Mouse (Mus musculus): ENCODE measurements around the gene Pop5.

The Pop5 gene

DNA sequence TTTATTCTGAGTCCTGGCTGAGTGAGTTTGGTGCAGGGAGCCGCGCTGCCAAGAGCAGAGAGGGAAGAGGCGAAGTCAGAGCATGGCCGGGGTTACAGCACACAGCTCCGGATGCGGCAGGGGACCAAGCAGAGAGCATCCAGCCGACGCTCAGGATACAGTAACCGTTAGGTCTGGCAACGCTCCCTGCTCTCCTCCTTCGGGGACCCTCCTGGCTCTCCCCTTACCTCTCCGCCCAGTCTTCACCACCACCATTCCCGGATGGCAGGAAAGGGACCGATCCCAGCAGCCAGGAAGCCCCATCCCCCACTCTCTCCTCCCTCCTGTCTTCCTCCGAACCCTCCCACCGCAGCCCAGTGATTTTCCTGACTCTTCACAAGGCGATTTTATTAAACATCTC, 20.8 kb upstream of the Pop5 start:
- DNase-seq (ENCODE audit: low spot score), result peak; percentile 41

- no peak for DNase-seq (ENCODE audit: low spot score)
Measured at GRCm38 (mm10) chr5:115215273-115216185, 20.1 kb upstream of the Pop5 start.

DNA sequence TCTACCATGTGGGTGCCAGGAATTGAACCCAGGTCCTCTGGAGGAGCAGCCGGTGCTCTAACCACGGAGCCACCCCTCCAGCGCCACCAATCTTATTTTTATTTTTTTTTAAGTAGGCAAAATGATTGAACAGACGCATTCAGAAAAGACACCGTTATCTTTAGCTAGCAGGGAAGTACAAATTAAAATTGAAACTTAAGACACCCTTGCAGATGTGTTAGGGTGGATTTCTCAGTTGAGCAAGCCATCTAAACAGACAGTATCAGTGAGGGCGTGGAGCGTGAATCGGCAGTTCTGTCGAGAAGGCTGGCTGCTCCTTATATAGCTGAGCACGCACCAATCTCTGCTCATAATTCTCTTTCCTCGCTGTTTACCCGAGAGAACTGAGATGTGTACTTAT, 17.6 kb upstream of the Pop5 start:
- no peak for DNase-seq (ENCODE audit: low spot score)

DNA sequence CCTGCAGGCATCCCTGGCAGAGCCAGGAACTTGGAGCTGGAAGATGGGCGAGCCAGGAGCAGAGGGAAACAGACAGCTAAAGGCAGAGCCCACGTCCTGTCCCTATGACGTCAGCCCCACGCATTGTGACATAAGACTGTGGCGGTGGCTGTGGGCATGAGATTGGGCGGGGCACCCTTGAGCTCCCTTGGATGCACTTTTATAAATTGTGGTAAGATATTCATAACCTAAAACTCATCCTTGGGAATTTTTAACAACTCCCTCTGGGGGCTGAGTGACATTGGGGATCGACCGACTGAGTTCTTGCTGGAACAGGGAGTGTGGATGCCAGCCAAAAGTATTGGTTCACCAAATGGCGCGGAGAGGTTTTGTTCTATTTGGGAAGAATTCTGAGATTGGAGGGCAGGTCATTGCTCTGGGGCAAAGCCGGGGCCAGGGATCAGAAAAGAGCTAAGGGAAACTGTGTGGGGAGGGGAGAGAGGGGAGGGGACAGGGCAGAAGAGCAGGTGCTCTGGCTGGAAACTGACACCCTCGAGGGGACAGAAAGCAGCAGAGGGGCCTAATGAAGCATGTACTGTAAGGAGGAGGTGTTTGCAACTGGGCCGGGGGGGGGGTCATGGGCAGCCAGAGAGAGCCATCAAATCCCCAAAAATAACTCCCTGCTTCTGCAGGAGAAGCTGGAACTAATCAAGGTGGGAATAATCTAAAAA, 14.6 kb upstream of the Pop5 start:
- no peak for DNase-seq (ENCODE audit: low spot score)

GRCm38 (mm10) chr5:115222485-115222884, 13.2 kb upstream of the Pop5 start:
- no peak for DNase-seq (ENCODE audit: low spot score)

DNA sequence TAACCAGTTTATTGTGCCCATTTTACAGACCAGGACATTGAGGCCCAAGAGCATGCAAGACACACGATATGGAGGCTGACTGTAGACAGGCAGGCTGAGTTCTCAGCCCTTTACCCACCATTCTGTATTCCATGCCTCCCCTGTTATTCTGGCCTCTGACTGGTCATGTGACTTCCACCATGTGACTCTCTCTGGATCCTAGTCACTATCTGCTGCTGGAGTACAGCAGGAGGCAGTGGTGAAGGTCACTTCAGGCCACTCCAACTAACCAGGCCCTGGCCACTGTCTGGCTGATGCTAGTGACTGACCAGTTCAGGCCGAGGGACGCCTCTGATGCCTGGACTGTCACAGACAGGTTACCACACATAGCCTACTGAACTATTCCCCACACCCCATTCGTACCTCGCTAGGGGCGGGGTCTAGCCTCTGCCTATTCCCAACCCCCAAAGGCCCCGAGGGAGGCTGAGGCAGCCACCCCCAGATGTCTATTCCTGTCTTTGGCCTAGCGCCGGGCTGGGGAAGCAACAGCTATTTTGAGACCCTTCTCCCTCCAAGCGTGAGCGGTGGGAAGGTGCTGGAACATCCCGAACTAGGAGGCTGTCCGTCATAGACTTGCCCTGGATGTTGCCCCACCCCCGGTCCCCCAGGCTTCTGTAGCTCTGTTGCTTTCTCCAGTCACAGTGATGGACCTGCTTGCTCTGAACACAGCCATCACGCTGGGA, 4.6 kb upstream of the Pop5 start:
- DNase-seq (ENCODE audit: low spot score), result no peak

DNA sequence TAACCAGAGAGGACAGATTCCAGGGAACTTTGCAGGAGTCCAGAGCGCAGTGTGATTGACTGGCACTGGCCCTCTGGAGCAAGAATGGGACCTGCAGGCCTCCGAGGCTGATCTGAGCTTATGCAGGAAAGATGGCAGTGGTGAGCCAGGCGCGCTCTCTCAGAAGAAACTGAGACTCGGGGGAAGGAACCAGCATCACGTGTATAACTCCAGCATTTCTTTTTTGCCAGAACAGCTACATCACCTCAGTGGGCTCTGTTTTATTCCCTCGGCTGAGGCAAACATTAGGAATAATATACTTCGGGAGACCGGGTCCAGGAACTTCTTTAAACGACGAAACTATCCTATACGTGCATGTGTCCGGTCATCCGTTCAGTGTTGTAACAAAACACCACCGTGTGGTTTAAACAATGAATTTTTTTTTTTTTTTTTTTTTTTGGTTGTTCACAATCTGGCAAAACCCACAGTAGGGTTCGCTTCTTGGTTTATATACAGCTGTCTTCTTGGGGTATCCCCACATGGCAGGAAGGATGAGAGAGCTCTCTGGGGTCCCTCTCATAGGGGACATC, 4.0 kb upstream of the Pop5 start:
- no peak for DNase-seq (ENCODE audit: low spot score)

DNA sequence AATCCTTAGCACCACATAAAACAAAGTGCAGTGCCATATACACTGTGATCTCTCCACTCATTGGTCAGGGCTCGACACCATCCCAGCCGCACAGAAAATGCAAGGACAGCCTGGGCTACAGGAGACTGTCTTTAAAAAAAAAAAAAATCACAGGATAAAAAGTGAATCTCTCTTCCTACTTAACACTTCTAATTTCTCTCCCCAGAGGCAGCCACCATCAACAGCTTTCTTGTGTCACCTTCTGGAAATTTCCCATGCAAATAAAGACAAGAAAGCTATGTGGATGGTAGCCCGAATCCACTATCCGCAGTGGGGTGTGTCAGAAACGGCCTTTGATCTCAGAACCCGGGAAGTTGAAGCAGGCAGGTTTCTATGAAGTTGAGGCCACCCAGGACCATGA, 3.1 kb upstream of the Pop5 start:
- DNase-seq (ENCODE audit: low spot score), result no peak

- no peak for DNase-seq (ENCODE audit: low spot score)
Measured at GRCm38 (mm10) chr5:115233031-115233780, 2.4 kb upstream of the Pop5 start.

GRCm38 (mm10) chr5:115234519-115234918, 1.1 kb upstream of the Pop5 start:
- DNase-seq (ENCODE audit: low spot score), result peak; percentile 49

GRCm38 (mm10) chr5:115235323-115235771, 289 bp upstream of the Pop5 start:
- DNase-seq (ENCODE audit: low spot score), result peak; percentile 74

DNA sequence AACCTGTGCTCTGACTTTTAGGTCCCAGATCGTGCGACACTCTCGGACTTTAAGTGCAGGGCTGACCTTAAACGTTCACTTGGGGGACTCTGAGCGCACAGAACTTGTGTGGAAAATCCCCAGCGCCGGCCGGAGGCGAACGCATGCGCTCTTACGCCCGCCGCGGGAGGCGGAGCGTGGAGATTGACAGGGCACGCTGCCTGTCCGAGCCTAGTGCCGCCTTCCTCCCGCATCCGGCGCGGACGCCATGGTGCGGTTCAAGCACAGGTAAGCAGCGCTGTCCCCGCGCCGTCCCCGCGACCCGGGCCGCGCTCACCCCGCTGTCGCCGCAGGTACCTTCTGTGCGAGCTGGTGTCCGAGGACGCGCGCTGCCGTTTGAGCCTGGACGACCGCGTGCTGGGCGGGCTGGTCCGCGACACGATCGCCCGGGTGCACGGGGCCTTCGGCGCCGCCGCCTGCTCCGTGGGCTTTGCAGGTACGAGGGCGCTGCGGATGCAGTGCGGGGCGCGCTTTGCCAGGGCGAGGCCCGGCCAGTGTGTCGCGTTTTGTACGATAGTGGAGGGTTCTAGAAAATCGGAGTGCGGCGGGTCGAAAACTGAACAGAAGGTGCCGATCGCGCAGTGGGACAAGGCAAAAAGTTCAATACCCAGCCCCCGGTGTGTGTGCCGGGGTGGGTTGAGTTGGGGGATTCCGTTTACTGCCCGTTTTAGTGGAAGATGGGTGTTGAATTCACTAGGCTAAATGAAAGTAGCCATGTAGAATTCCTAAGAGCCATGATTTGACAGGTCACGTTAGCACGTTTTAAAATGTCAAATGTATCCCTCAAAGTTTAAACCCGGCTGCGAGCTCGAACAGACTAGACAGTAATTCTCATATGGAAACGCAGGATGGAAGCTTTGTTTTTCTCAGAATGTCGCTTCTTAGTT, 2.4 kb downstream of the Pop5 start:
- DNase-seq (ENCODE audit: low spot score), result peak; percentile 92

GRCm38 (mm10) chr5:115238729-115239195, 3.1 kb downstream of the Pop5 start:
- no peak for DNase-seq (ENCODE audit: low spot score)

DNA sequence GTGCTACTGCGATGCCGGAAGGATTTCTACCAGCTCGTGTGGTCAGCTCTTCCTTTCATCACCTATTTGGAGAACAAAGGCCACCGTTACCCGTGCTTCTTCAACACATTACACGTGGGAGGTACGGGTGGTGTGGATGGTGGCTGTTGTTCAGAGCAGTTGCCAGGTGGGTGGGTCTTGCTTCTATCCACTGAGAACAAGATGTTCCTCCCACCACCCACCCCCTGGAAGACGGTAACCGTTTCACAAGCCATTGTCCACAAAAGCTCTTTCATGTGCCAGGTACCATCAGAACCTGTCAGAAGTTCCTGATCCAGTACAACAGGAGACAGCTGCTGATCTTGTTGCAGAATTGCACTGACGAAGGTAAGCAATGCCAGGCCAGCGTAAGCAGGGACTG, 4.6 kb downstream of the Pop5 start:
- peak; percentile 46 for DNase-seq (ENCODE audit: low spot score)

DNA sequence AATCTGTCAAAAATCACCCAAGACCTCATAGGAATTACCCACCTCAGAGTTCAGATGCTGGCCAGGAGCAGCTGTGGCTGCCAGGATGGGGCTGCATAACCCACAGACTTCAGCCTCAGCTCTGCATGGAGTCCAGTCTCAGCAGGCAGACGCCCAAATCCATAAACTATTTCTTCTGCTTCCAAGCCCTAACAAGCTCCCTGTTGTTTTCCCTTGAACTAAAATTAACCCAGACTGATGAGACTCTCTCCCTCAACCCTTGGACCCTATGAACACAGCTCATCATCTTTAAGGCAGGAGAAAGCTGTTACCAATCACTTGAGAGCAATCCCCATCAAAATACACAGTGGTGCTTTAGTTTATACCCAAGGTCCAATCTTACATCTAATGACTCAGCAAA, 19.8 kb downstream of the Pop5 start:
- no peak for DNase-seq (ENCODE audit: low spot score)

DNA sequence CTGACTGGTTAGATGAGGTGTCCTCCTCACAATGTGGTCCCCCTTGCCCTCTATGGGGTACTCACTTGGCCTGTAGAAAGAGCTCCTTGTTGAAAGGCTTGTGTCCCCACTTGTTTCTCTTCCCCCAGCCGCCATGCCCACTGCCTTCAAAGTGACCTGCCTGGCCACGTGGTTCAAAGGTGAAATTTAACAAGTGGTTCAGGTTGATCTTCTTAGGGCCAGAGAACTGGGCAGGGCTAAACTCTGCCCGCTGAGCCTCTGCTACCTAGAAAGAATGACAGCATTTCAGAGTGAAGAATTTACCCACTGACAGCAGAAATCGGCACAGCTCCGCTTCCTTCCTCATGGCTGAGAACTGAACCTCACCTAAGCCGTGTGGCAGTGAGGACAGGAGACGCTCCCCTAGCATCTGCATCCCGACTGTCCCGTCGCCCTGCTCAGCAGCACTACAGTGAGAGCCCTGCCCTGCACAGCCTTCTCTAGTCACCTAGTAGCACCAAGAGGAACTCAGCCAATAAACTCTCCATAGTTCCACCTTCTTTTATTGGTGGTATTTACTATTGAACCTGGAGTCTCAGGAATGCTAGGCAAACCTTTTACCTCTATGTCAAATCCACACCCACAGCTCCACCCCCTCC, 21.4 kb downstream of the Pop5 start:
- DNase-seq (ENCODE audit: low spot score), result no peak

DNA sequence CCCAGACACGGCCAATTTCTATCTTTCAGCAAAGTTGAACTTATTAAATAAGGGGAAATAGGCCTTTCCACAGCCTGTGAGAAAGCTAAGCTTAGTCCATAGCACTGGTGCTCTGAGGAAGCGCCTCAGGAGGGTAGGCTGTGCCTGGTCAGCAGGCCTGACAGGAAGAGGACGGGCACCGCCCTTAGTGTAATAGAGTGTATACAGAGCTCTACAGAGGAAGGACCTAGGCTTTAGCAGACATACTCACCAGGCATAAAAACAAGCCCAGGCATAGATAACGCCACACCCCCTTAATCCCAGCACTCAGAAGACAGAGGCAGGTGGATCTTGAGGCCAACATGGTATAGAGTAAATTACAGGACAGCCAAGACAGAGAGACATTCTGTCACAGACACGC, 24.7 kb downstream of the Pop5 start:
- no peak for DNase-seq (ENCODE audit: low spot score)

- no peak for DNase-seq (ENCODE audit: low spot score)
Measured at GRCm38 (mm10) chr5:115261141-115261540, 25.5 kb downstream of the Pop5 start.

DNA sequence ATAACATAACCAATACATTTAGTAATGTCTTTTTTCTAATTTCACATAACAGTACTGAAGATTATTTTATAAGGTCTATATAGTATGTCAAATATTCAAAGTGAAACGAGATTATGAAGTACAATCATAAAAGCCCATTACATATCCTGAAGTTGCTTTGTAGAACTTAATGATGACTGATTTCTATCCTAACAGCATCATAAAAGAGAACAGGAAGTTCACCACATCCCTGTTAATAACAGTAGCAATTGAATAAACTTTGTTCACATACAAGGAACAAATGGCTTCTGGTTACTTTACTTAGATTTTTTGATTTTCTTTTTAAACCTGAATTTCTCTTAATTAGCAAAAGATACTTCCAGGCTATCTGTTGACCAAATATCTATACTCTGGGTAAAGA, 26.2 kb downstream of the Pop5 start:
- no peak for DNase-seq (ENCODE audit: low spot score)

All from layer of hippocampus, adult 11-12 months (tissue).